Mouse (Mus musculus) lung, embryonic 14.5 days (tissue): ENCODE measurements at regions not wholly inside any gene's neighbourhood (a gene's known extent, or its start where the extent isn't known, plus 50 kb on each side); places are given as distances from the start of the nearest gene placed in this dataset.
A peak's percentile ranks its signal among the peaks of the same experiment; 100 is the strongest.

Experiments
- ATAC-seq: fragments of 200-750 bp; cut with Nextera tagmentation; 2 replicates; pipeline ENCODE4 v1.8.0; 2017; ENCODE audit warnings: mild to moderate bottlenecking, moderate TSS enrichment, moderate library complexity; ENCODE audit not compliant: insufficient read depth
- DNase-seq: peaks from one replicate; pipeline ENCODE4 v3.0.0-alpha.2; 2015
- H3K27ac ChIP-seq: fragments of 300-500 bp; sonication (generic); 2 replicates; pipeline ENCODE4 v1.5.1; 2014; ENCODE audit warnings: low read depth, mild to moderate bottlenecking, moderate library complexity
- H3K27me3 ChIP-seq: fragments of 300-500 bp; sonication (generic); 2 replicates; pipeline ENCODE4 v1.6.1; 2014; ENCODE audit warnings: low read length, control low read depth; ENCODE audit not compliant: insufficient read depth
- H3K36me3 ChIP-seq: fragments of 300-500 bp; sonication (generic); 2 replicates; pipeline ENCODE4 v1.6.1; 2014; ENCODE audit warnings: control low read depth; ENCODE audit not compliant: insufficient read depth
- H3K4me1 ChIP-seq: fragments of 300-500 bp; sonication (generic); 2 replicates; pipeline ENCODE4 v1.6.1; 2014; ENCODE audit warnings: antibody characterized with exemption, control low read depth; ENCODE audit not compliant: insufficient read depth
- H3K4me2 ChIP-seq: fragments of 300-500 bp; sonication (generic); 2 replicates; pipeline ENCODE4 v1.6.1; 2014; ENCODE audit warnings: mild to moderate bottlenecking
- H3K4me3 ChIP-seq: fragments of 300-500 bp; sonication (generic); 2 replicates; pipeline ENCODE4 v1.5.1; 2014; ENCODE audit warnings: low read depth, low read length
- H3K9ac ChIP-seq: fragments of 300-500 bp; sonication (generic); 2 replicates; pipeline ENCODE4 v1.6.1; 2014
- H3K9me3 ChIP-seq: fragments of 300-500 bp; sonication (generic); 2 replicates; pipeline ENCODE4 v1.6.1; 2016; ENCODE audit warnings: low read depth, low read length, control low read depth
- CTCF ChIP-seq: IDR thresholded peaks from 2 replicates; pipeline ENCODE4 v1.5.1; 2016; ENCODE audit warnings: antibody characterized with exemption, low read depth
- WGBS: fragments of 180-500 bp; shearing (Covaris S2); extraction: QIAGEN DNeasy Blood & Tissue Kit; methylation state at CpG from one replicate; pipeline ENCODE4 v1.1.7; 2014; 5-methylcytosine and 5-hydroxymethylcytosine counted together

DNA sequence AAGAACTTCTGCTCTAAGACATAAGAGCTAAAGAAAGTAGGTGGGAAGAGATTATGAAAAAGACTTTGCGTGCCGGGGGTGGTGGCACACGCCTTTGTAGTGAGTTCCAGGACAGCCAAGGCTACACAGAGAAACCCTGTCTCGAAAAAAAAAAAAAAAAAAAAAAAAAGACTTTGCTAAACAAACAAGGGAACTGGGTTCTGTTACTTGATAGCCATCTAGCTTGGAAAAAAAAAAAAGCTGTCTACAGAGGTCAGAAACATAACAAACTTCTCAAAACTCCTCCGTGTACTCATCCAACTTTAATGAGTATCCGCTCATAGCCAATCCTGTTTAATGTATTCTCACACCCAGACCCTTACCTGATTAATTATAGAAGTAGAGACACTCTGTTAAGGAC, 83.4 kb upstream of the Chd2 start:
- Histone ChIP-seq H3K4me3 (no peak overlapping the region), H3K4me1 (no peaks in the 10 kb centered on the region), H3K9me3 (no peaks in the 10 kb centered on the region), H3K27me3 (no peaks in the 10 kb centered on the region), H3K27ac (no peak overlapping the region), H3K36me3 (no peaks in the 10 kb centered on the region), H3K4me2 (no peak overlapping the region), H3K9ac (no peak overlapping the region)
- WGBS = 52% methylated on average over 6 of the region's 6 CpGs
- ATAC-seq (no peak), DNase-seq (no peak)
- no peak for TF ChIP-seq CTCF

- 0 out of 2 replicates have a peak overlapping the region, but pooled peaks have one; percentile 54 for H3K27ac ChIP-seq
Measured at GRCm38 (mm10) chr7:73624093-73624600, 82.5 kb upstream of the Chd2 start.

DNA sequence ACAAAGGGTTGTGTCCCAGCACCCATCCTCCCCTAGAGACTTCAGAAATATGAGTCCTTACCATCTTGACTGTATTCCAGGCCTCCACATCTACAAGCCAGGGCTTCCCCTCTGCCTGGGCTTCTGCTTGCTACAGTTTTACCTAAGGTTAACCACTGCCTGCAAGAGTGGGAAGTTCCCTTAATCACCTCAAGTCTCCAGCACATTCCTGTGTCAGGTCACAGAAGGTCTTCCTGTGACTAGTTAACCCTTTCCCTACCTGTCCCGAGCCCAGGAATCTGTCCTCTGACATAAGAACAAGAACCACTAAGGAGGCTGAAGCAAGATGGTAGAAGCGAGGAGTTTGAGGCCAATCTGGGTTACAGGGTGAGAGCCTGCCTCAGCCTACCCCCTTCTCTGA, 80.8 kb upstream of the Chd2 start:
- Histone ChIP-seq H3K27ac (no peak overlapping the region), H3K4me3 (no peak overlapping the region), H3K4me1 (no peaks in the 10 kb centered on the region), H3K9me3 (no peaks in the 10 kb centered on the region), H3K36me3 (no peaks in the 10 kb centered on the region), H3K9ac (no peak overlapping the region), H3K4me2 (no peak overlapping the region), H3K27me3 (no peaks in the 10 kb centered on the region)
- peak; percentile 24 for DNase-seq
- TF ChIP-seq CTCF = no peak
- ATAC-seq = no peak
- 60% methylated on average over 2 of the region's 2 CpGs for WGBS

More at GRCm38 (mm10) chr7:73624093-73624600, 82.5 kb upstream of the Chd2 start:
- Histone ChIP-seq H3K4me3 (no peak overlapping the region), H3K36me3 (no peaks in the 10 kb centered on the region), H3K4me2 (no peak overlapping the region), H3K4me1 (no peaks in the 10 kb centered on the region), H3K9me3 (no peaks in the 10 kb centered on the region), H3K9ac (no peak overlapping the region), H3K27me3 (no peaks in the 10 kb centered on the region)
- TF ChIP-seq CTCF = no peak
- no peak for DNase-seq
- 61% methylated on average over 3 of the region's 3 CpGs for WGBS
- ATAC-seq = no peak

DNA sequence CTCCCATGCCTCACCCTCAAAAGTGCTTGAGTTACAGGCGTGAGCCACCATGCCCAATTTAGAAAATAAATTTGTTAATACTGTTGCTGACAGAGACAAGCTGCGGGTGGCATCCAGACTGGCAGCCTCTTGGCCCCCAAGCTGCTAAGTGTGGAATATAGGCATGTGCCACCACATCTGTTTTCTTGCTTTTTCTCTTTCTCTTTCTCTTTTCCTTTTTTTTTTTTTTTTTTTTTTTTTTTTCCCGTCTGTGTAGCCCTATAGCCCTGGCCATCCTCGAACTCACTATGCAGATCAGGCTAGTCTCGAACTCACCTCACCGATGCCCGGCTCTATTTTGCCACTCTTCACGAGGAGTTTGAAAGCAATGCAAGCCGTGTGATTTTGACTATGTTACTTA, 78.7 kb upstream of the Chd2 start:
- H3K9me3 ChIP-seq = no peaks in the 10 kb centered on the region
- H3K4me3 ChIP-seq = no peak overlapping the region
- ATAC-seq (no peak), DNase-seq (no peak)
- no peak overlapping the region for H3K27ac ChIP-seq
- H3K27me3 ChIP-seq = no peaks in the 10 kb centered on the region
- 88% methylated on average over 9 of the region's 9 CpGs for WGBS
- no peaks in the 10 kb centered on the region for H3K36me3 ChIP-seq
- TF ChIP-seq CTCF = no peak
- H3K4me2 ChIP-seq = no peak overlapping the region
- peaks cover 11% of the 10 kb centered on the region for H3K4me1 ChIP-seq
- H3K9ac ChIP-seq = no peak overlapping the region

DNA sequence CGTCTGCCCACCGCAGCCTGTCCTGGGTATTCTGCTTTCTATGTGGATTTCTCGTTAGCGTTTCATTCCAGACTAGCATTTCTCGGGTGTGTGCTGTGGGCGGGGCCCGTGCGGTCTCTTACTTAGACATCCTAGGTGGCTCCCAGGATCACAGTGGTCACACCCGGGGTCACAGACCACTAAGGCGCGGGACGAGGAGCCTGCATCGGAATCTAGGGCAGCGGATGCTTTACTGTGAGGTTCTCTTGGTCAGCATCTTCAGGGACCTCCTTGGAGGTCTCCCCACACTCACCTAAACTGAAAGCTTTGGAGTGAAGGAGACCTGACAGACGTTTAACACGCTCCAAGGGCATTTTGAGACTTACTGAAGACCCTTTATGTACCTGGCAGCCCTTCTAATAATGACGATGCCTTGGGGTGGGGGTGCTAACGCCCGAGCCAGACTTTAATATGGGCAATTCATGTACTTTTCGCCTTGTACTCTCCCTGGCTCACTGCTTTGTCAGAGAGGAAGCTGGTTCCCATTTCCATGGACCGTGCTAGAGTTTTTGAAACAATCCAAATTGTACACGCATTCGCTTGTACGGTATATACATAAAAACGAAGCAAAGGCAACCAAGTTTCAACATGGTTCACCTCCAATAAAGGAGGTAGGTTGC, 77.3 kb upstream of the Chd2 start:
- peak overlapping the region; percentile 97 for H3K9ac ChIP-seq
- H3K4me1 ChIP-seq = peaks cover 15% of the 10 kb centered on the region
- H3K4me3 ChIP-seq = peak overlapping the region; percentile 70
- H3K4me2 ChIP-seq = peak overlapping the region; percentile 95
- H3K27me3 ChIP-seq = no peaks in the 10 kb centered on the region
- DNase-seq = peak; percentile 60
- ATAC-seq = peak; percentile 41; the same call in 1 of the 2 replicates
- 5% methylated on average over 25 of the region's 25 CpGs for WGBS
- peak overlapping the region; percentile 100 for H3K27ac ChIP-seq
- TF ChIP-seq CTCF = no peak
- no peaks in the 10 kb centered on the region for H3K9me3 ChIP-seq
- H3K36me3 ChIP-seq = no peaks in the 10 kb centered on the region

- Histone ChIP-seq H3K4me2 (peak overlapping the region; percentile 95), H3K36me3 (no peaks in the 10 kb centered on the region), H3K9ac (peak overlapping the region; percentile 97), H3K27ac (peak overlapping the region; percentile 100), H3K4me3 (peak overlapping the region; percentile 70), H3K4me1 (peaks cover 15% of the 10 kb centered on the region), H3K9me3 (no peaks in the 10 kb centered on the region), H3K27me3 (no peaks in the 10 kb centered on the region)
- WGBS = under 1% methylated on average over 80 of the region's 86 CpGs
- DNase-seq (peak; percentile 99), ATAC-seq (peak; percentile 96)
- peak; percentile 70 for TF ChIP-seq CTCF
Measured at GRCm38 (mm10) chr7:73617910-73618757, 76.5 kb upstream of the Chd2 start.
